Comparison of ENCODE assay signal across 33 mouse cellular contexts in the genomic region with DNA sequence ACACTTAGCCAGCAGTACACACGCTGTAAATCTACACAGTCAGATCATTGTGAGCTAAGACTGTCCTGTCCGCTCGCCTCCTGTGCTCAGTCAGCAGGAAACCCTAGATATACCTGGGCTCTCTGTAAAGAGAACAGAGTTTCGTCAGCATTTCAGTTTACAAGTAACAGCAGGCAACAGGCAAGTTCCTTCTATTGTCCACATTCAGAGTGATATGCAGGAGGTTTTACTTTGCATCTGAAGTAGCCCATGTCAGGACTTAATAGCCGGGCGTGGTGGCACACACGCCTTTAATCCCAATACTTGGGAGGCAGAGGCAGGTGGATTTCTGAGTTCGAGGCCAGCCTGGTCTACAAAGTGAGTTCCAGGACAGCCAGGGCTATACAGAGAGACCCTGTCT.
"Had no signal": no experiment of that assay in that cellular context is flagged by ENCODE, and none has a peak within 500 bp of the region (broad histone marks: within the 10 kb centered on the region; RNA-seq: fewer than 3 reads in every experiment).

No protein-coding gene starts in this region.

- H3K4me3 ChIP-seq: heart, embryonic 12.5 days; heart, embryonic 13.5 days; heart, embryonic 15.5 days; hindbrain, embryonic 10.5 days; hindbrain, embryonic 12.5 days; hindbrain, embryonic 13.5 days; hindbrain, embryonic 15.5 days; intestine, embryonic 15.5 days; kidney, embryonic 15.5 days; layer of hippocampus, adult 2 months; left cerebral cortex, adult 2 months had no signal

- H3K27me3 ChIP-seq: hindbrain, embryonic 13.5 days; hindbrain, embryonic 15.5 days; intestine, embryonic 15.5 days; kidney, embryonic 15.5 days had no signal

- H3K36me3 ChIP-seq: heart, embryonic 12.5 days; heart, embryonic 13.5 days; heart, embryonic 15.5 days; hindbrain, embryonic 10.5 days; hindbrain, embryonic 12.5 days; hindbrain, embryonic 13.5 days; hindbrain, embryonic 15.5 days; intestine, embryonic 15.5 days; kidney, embryonic 15.5 days had no signal

- DNase-seq: heart, postnatal 10 days; heart, postnatal 14 days; heart, postnatal 36 days; heart, postnatal 4 days; kidney, adult 11 months; kidney, adult 18-20 months; kidney, adult 2 months; kidney, adult 9 months; kidney, postnatal 10 days; kidney, postnatal 14 days; kidney, postnatal 25 days; kidney, postnatal 36 days; kidney, postnatal 4 days; layer of hippocampus, adult 9-11 months; layer of hippocampus, postnatal 36 days had no signal

- H3K27ac ChIP-seq: heart, embryonic 13.5 days; heart, embryonic 15.5 days; hindbrain, embryonic 10.5 days; hindbrain, embryonic 12.5 days; hindbrain, embryonic 13.5 days; hindbrain, embryonic 14.5 days; hindbrain, embryonic 15.5 days; hindbrain, postnatal 0 days; intestine, embryonic 15.5 days; kidney, embryonic 15.5 days; kidney, postnatal 0 days; layer of hippocampus, adult 2 months; left cerebral cortex, adult 2 months had no signal

- H3K4me2 ChIP-seq: heart, embryonic 12.5 days; heart, embryonic 13.5 days; heart, embryonic 15.5 days; hindbrain, embryonic 12.5 days; hindbrain, embryonic 13.5 days; hindbrain, embryonic 14.5 days; hindbrain, embryonic 15.5 days; intestine, embryonic 15.5 days; kidney, embryonic 15.5 days had no signal

- H3K9me3 ChIP-seq: heart, embryonic 12.5 days; heart, embryonic 13.5 days; heart, embryonic 15.5 days; hindbrain, embryonic 10.5 days; hindbrain, embryonic 12.5 days; hindbrain, embryonic 13.5 days; hindbrain, embryonic 15.5 days; intestine, embryonic 15.5 days; kidney, embryonic 15.5 days had no signal

- H3K9ac ChIP-seq: heart, embryonic 12.5 days; heart, embryonic 13.5 days; heart, embryonic 15.5 days; hindbrain, embryonic 12.5 days; hindbrain, embryonic 13.5 days; hindbrain, embryonic 14.5 days; hindbrain, embryonic 15.5 days; intestine, embryonic 15.5 days; kidney, embryonic 15.5 days had no signal

- ATAC-seq: hindbrain, embryonic 16.5 days; hindbrain, postnatal 0 days; inflammation-experienced regulatory T-cells, adult 6 months; intestine, embryonic 15.5 days; intestine, embryonic 16.5 days; intestine, postnatal 0 days had no signal
